In the genomic region with DNA sequence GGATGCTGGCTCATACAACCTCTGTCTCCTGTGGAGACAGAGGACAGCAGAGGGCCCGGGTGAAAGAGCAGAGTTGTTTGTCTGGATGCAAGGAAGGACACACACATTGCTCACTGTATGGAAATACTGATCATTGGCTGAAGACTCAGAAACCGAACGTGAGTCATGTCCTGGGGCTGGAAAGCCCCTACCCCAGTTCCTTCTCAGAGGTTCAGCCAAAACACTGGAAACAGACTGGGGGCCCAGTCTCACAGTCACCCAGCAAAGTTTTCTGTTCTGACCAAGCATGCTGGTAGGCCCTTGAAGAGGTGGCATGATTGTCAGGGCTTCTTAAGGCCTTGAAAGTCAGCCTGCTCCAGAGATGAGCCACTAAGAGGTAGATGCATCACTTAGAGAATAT, we compare ENCODE assay signal across 24 mouse cellular contexts.
DNase-seq lines count a peak whose midpoint lies in the region; ATAC-seq lines count a peak whose summit lies in the region.
"Had no signal": no experiment of that assay in that cellular context is flagged by ENCODE, and none has a peak within 500 bp of the region (broad histone marks: within the 10 kb centered on the region; RNA-seq: fewer than 3 reads in every experiment).

No protein-coding gene starts in this region.

- peaks cover 8% of the 10 kb centered on the region; the same call in 1 of the 2 replicates for H3K4me1 ChIP-seq in midbrain, embryonic 10.5 days
- H3K4me1 ChIP-seq: intestine, embryonic 15.5 days had no signal

- H3K27me3 ChIP-seq in midbrain, embryonic 10.5 days (ENCODE audit: low read depth, poor library complexity, severe bottlenecking): no peaks in the 10 kb centered on the region
- H3K27me3 ChIP-seq: forebrain, embryonic 13.5 days; heart, embryonic 13.5 days; intestine, embryonic 15.5 days had no signal

- H3K36me3 ChIP-seq in midbrain, embryonic 10.5 days: no peaks in the 10 kb centered on the region
- H3K36me3 ChIP-seq: forebrain, embryonic 10.5 days; heart, embryonic 10.5 days; heart, embryonic 13.5 days; intestine, embryonic 15.5 days had no signal

- no peak overlapping the region for H3K4me3 ChIP-seq in midbrain, embryonic 10.5 days
- H3K4me3 ChIP-seq: forebrain, embryonic 10.5 days; forebrain, embryonic 13.5 days; heart, adult 2 months; heart, embryonic 10.5 days; heart, embryonic 13.5 days; intestine, embryonic 15.5 days had no signal

- no peaks in the 10 kb centered on the region for H3K9me3 ChIP-seq in midbrain, embryonic 10.5 days (replicated peaks)
- H3K9me3 ChIP-seq: forebrain, embryonic 10.5 days; forebrain, embryonic 13.5 days; heart, embryonic 10.5 days; heart, embryonic 13.5 days; intestine, embryonic 15.5 days had no signal

- H3K27ac ChIP-seq in midbrain, embryonic 10.5 days (replicated peaks): no peak overlapping the region
- H3K27ac ChIP-seq: forebrain, embryonic 10.5 days; forebrain, embryonic 13.5 days; heart, adult 2 months; heart, embryonic 10.5 days; heart, embryonic 13.5 days; hindbrain, embryonic 14.5 days; hindbrain, postnatal 0 days; intestine, embryonic 15.5 days had no signal

- ATAC-seq in CD4-positive, CD25-positive, alpha-beta regulatory T cell, adult 4 months: peak; percentile 43
- ATAC-seq in inflammation-experienced regulatory T-cells, adult 6 months: peak; percentile 27
- ATAC-seq: forebrain, embryonic 13.5 days; forebrain, embryonic 16.5 days; hindbrain, postnatal 0 days; intestine, embryonic 15.5 days had no signal

- 83% methylated on average over 3 of the region's 3 CpGs for WGBS in midbrain, embryonic 10.5 days

- DNase-seq in thymus, postnatal 25 days: peak; percentile 25
- no peak for DNase-seq in thymus, adult 18-20 months
- DNase-seq in heart, adult 11 months: no peak
- no peak for DNase-seq in heart, adult 18-20 months
- DNase-seq in midbrain, embryonic 10.5 days (ENCODE audit: low spot score): no peak
- DNase-seq: adrenal gland, adult 8-10 months; adrenal gland, postnatal 25 days; cerebellum, adult 18-20 months; cerebellum, adult 9-10 months; cerebellum, postnatal 14 days; gastrocnemius, postnatal 10 days; heart, adult 2 months; heart, postnatal 14 days; heart, postnatal 4 days had no signal
